Mouse (Mus musculus): ENCODE data around the gene Smu1.
A peak's percentile ranks its signal among the peaks of the same experiment; 100 is the strongest.

Gene Smu1

DNA sequence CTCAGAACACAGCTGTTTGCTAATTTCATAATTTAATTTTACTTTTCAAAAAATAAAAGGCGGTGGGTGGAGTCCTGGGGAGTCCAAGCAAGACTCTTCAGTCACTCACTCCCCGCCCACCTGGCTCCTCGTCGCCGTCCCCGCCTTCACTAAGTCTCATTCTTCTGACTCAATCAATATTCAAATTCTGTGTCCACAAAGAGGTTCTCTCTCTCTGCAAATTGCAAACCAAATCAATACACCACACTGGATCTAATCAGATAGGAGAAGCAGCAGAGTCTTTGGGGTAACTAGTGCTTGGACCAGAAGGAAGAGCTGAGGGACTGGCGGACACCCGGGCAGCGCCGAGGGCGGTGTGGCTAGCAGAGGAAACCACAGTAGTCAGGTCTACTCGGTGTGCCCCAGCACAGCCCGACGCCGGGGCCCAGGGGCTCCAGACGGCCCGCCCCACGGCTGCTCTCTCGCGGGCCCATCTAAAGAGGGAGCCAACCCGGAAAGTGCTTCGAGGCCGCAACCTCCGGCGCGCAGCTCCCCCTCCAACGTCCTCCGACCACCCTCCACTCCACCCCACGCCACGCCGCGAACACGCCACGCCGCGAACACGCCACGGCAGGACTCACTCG lies 455 bp downstream of the Smu1 start:
- no peak for DNase-seq (ENCODE audit: low spot score)

GRCm38 (mm10) chr4:40735351-40735750 lies 22.4 kb downstream of the Smu1 start:
- DNase-seq (ENCODE audit: low spot score): no peak

DNA sequence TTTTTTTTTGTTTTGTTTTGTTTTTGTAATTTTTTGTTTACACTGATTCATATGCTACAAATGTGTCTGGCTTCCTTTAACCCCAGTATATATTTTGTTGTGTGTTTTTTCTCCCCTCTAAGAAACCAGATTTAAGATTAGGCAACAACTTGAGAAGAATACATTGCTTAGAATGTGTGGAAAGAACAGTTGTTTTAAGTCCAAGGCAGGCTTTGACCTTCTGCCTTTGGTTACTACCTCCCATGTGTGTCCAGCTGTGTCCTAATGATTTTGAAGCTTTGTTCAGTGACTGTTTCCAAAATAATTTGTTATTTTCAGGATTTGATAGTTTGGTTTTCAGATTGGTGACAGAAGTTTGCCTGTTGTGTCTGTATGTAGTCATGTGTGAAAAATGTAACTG lies 26.5 kb downstream of the Smu1 start:
- DNase-seq (ENCODE audit: low spot score): no peak

DNA sequence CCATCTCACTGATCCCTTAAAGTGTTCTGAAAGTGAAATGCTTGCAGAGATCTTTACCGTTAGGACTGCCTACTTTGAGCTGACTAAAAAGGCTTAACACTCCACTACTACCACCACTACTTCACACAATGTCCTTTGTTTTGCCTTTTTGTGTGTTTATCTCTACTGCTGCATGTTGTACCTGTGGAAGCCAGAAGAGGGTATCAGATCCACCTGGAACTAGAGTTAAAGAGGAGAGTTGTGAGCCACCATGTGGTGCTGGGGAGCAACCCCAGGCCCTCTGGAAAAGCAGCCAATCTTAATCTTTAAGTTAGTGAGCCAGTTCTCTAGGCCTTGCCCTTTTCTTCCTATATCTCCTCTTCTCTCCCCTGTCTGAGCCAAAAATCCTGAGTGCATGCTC lies 30.5 kb downstream of the Smu1 start:
- DNase-seq (ENCODE audit: low spot score): no peak

GRCm38 (mm10) chr4:40725554-40725953 lies 32.2 kb downstream of the Smu1 start:
- DNase-seq (ENCODE audit: low spot score): no peak

- DNase-seq (ENCODE audit: low spot score): no peak
Measured at GRCm38 (mm10) chr4:40725141-40725540, 32.6 kb downstream of the Smu1 start.

DNA sequence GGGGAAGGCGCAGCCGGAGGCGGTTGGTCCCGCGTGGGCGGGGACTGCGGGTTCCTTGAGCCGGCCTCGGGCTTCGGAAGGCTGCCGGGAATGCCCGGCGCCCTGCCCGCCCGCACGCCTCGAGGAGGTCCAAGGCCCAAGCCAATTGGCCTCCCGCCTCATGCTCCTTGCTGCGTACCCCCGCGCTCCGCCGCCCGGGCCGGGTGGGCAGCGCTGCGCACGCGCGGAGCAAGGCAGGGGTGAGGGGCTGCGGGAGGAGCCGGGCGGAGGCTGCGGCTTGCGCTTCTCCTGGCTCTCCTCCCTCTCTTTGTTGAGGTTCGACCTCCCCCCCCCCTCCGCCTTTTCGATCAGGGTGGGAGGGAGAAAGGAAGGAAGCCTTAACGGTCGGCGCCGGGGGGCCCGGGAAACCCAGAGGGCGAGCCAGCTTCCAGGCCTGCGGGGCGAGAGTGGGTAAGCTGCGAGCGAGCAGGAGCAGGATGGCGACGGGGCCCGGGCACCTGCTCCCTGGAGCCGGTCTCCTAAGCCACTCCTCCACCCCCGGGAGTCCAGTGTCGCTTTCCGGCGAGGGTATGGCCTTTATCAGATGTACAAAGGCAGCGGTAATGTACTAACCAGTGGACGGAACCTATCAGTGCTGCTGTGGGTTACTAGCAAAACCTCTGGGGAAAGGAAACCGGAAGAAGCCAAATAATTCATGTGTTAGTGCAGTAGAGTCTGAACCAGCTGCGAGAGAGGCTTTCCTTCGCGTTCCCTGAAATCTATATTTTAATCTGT lies 34.8 kb downstream of the Smu1 start:
- peak; percentile 52 for DNase-seq (ENCODE audit: low spot score)

DNA sequence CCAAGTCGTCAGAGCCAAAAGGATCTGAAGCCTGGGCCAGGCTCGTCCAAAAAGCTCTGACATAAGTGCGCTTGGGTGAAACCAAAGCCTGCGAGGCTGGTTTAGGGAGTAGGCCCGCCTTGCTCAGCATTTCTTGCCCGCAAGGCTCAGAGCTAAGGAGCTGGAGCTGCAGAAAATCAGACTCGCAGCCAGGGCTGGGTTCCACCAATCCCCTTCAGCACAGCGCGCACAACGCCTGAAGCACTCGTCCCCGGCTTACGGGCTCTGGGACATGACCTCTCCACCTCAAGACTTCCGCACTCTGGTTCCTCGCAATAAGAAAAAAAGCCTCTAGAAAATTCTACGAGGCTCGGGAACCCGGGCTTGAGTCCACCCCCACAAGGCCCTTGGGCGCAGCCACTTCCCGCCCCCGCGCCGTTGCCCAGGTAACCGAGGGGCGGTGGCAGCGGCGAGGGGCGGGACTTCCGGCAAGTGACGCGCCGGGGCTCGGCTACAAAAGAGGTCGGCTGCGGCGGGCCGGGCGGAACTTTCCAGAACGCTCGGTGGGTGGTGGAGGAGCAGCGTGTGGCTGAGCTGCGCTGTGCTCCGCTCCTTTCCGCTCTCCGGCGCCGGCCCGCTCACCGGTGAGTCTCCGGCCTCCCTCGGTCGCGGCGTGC lies 35.6 kb downstream of the Smu1 start, which contains the start of gene Dnaja1:
Dnaja1 (plus strand) TSS at position 140 of the 656 bp plus-strand sequence.
- DNase-seq (ENCODE audit: low spot score): peak; percentile 99

GRCm38 (mm10) chr4:40720910-40721309 lies 36.8 kb downstream of the Smu1 start:
- no peak for DNase-seq (ENCODE audit: low spot score)

- DNase-seq (ENCODE audit: low spot score): no peak
Measured at GRCm38 (mm10) chr4:40717141-40717540, 40.6 kb downstream of the Smu1 start.

DNA sequence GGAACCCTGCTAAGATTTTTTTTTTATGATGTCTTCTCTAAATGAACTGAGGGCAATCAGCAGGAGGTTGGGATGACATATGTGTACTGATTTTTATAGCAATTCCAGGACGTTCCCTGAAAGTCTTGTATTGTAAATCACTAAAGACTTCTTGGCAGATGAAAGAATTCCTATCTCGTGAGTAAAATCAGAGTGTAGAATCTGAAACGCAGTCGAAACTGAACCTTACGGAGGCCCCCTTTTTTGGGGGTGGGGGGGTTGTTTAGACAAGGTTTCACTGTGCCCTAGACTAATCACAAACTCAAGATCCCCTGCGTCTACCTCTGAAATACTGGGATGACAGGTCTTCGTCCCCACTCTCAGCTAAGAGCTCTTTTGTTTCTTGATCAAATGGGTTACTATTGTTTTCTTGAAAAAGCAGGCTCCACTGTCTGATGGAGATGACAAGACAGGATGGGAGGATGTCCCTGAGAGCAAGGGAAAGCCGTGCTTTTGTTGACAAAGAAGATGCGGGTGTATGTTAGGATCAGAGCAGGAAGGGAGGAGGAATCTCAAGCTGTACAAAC lies 53.9 kb downstream of the Smu1 start:
- DNase-seq (ENCODE audit: low spot score): no peak

GRCm38 (mm10) chr4:40702797-40703709 lies 54.7 kb downstream of the Smu1 start, which contains the start of gene Aptx:
TSS of gene Aptx (minus strand) at chr4:40703194.
- DNase-seq (ENCODE audit: low spot score): peak; percentile 95

GRCm38 (mm10) chr4:40701796-40702195 lies 55.9 kb downstream of the Smu1 start:
- DNase-seq (ENCODE audit: low spot score): no peak

DNA sequence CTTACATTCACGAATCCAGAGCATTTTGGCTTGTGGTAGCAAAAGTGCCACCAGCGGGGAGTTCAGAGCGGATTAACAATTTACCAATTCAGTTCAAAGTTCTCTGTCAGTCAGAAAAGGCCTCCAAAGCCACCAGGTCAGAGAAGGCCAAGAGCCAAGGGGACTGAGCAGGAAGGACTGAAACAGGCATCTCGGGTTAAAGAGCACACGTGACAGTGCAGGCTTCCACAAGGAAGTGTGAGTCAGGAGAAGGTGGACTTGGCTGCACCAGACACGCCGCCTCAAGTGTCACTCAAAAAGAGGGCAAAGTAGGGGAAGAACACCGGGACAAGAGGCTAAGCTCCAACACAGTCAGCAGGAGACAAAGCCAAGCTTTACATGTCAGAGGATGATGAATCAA lies 57.5 kb downstream of the Smu1 start:
- DNase-seq (ENCODE audit: low spot score): no peak

DNA sequence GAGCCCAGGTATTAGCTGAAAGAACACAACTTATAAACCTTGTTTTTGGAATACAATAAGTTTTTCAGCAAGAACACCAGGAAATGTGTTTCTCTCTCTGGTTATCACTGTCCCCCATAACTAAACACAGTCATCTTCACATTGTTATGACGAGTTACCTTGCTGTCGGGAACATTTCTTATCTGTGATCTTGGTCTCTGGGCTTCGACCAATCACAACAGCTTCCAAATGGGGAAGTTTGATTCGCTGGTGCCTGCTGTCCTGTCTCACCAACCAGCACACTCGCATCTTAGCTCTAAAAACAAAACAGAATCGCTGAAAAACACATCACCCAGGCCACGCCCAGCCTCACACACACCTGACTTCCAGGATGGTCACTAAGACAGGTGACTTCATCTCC lies 60.7 kb downstream of the Smu1 start:
- no peak for DNase-seq (ENCODE audit: low spot score)

- no peak for DNase-seq (ENCODE audit: low spot score)
Measured at GRCm38 (mm10) chr4:40691100-40691499, 66.6 kb downstream of the Smu1 start.
